Mouse (Mus musculus): ENCODE results near the gene Smim11. TPM values are rescaled to one million over a fixed set of nuclear protein-coding genes. Genes with fewer than 3 reads are reported as not detected.
A peak's percentile ranks its signal among the peaks of the same experiment; 100 is the strongest.

The Smim11 gene
- 32.6 and 45.5 TPM in 2 replicates for polyA plus RNA-seq (2012; rRNA removed)

GRCm38 (mm10) chr16:92300649-92301411 is at the start of gene Smim11:
Smim11 (plus strand) TSS chr16:92301286.
- peak; percentile 55; the same call in 1 of the 2 replicates for TF ChIP-seq POLR2A (IDR thresholded peaks at IDR 0.05; ENCODE audit: borderline replicate concordance, extremely low read depth, insufficient read depth, insufficient read length, poor library complexity, severe bottlenecking)
- TF ChIP-seq CTCF (IDR thresholded peaks at IDR 0.05; ENCODE audit: borderline replicate concordance, extremely low read depth, insufficient read depth, insufficient read length): no peak
- DNase-seq (ENCODE audit: low read depth): peak; percentile 100

DNA sequence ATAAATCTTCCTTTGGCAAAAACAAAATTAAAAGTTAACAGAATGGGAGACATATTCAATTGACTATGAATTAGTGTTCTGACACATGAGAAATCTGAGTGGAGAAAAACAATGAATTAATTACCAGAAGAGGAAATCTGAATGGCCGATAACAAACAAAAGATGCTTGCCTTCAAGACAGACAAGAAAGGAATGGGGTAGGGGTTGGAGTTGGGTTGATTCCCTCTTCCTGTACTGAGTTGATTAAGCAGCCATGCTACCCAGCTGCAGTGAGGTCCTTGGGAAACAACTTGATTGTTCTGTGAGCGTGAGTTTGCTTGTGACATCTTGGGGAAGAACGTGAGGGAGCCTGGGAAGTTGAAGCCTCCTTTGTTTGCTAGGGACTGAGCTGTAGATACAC is 46.8 kb upstream of the Smim11 start:
- no peak for DNase-seq (ENCODE audit: low read depth)
- TF ChIP-seq CTCF (IDR thresholded peaks at IDR 0.05; ENCODE audit: borderline replicate concordance, extremely low read depth, insufficient read depth, insufficient read length): no peak
- TF ChIP-seq POLR2A (IDR thresholded peaks at IDR 0.05; ENCODE audit: borderline replicate concordance, extremely low read depth, insufficient read depth, insufficient read length, poor library complexity, severe bottlenecking): no peak

DNA sequence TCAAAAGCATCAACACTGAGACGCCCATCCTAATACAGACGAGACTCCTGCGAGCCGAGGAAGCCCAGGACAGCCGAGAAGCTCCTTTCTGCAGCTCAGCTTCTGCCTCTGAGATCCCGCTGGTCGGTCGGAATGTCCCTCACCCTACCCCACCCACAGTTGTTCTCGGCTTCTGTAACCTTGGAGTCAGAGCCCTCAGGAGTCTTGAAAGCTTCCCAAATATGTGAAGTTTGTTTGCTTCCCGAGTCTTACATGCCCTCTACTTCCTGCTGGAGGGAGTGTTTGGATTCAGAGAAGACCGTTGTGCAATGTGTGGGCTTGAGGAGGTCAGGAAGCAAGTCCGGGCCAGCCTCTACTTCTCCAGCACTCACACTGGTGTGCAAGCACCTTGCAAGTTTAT is 33.2 kb upstream of the Smim11 start:
- TF ChIP-seq CTCF (IDR thresholded peaks at IDR 0.05; ENCODE audit: borderline replicate concordance, extremely low read depth, insufficient read depth, insufficient read length) (no peak), POLR2A (IDR thresholded peaks at IDR 0.05; ENCODE audit: borderline replicate concordance, extremely low read depth, insufficient read depth, insufficient read length, poor library complexity, severe bottlenecking) (no peak)
- no peak for DNase-seq (ENCODE audit: low read depth)

DNA sequence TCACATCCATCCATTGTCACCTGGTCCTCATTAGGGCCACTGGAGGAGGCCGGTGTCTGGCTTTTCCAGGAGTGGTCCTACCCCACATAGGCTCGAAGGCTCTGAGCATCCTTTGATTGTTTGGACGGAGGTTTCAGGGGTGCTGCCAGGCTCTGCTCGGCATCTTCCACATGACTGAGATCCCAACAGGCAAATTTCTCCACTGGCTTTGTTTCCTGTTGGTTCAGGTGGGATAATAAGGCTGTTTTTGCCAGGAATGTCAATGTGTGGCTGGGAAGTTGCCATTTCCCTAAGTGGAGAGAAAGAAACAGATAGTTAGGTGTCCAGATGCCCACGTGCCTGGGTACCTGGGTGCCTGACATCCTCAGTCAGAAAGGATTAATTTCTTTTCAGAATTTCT is 26.6 kb upstream of the Smim11 start:
- no peak for DNase-seq (ENCODE audit: low read depth)
- TF ChIP-seq CTCF (IDR thresholded peaks at IDR 0.05; ENCODE audit: borderline replicate concordance, extremely low read depth, insufficient read depth, insufficient read length) (no peak), POLR2A (IDR thresholded peaks at IDR 0.05; ENCODE audit: borderline replicate concordance, extremely low read depth, insufficient read depth, insufficient read length, poor library complexity, severe bottlenecking) (no peak)

DNA sequence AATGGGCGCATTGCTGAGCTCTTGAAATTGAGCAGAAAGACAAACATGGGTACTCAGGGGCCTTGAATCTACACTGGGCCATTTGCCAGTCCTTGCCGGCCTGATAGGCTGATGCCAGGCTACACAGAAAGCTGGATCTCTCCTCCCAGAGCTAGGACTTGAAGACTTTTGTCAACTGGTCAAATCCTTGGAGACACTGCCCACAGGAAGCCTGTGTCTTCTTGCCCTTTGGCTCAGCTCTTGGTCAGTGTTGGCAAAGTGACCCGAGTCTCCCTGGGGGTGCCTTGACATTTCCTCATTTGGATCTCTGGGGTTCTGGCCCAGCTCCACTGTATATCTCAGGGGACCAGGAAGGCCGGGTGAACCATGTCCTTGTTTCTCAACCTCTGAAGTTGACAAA is 25.6 kb upstream of the Smim11 start:
- TF ChIP-seq POLR2A (IDR thresholded peaks at IDR 0.05; ENCODE audit: borderline replicate concordance, extremely low read depth, insufficient read depth, insufficient read length, poor library complexity, severe bottlenecking) (no peak), CTCF (IDR thresholded peaks at IDR 0.05; ENCODE audit: borderline replicate concordance, extremely low read depth, insufficient read depth, insufficient read length) (no peak)
- DNase-seq (ENCODE audit: low read depth): no peak

DNA sequence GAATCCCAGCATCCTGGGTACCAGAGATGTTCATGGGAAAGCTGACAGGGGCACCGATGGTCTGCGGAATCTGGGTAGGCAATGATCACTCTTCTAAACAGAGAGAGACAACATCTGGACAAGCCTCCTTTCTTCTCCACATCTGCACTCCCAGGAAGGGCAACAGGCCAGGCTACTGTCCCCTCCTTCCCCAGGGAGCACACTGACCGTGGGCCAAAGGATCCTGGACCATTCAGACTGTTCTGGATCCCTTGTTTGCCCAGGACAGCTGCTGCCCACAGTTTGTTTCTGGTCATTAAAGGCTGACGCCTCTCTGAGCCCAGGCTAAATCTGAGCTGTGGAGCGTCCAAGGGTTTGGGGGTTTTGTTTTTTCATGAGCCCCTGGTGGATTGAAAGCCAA is 18.4 kb upstream of the Smim11 start:
- no peak for DNase-seq (ENCODE audit: low read depth)
- TF ChIP-seq CTCF (IDR thresholded peaks at IDR 0.05; ENCODE audit: borderline replicate concordance, extremely low read depth, insufficient read depth, insufficient read length) (no peak), POLR2A (IDR thresholded peaks at IDR 0.05; ENCODE audit: borderline replicate concordance, extremely low read depth, insufficient read depth, insufficient read length, poor library complexity, severe bottlenecking) (no peak)

- TF ChIP-seq CTCF (IDR thresholded peaks at IDR 0.05; ENCODE audit: borderline replicate concordance, extremely low read depth, insufficient read depth, insufficient read length): no peak
- TF ChIP-seq POLR2A (IDR thresholded peaks at IDR 0.05; ENCODE audit: borderline replicate concordance, extremely low read depth, insufficient read depth, insufficient read length, poor library complexity, severe bottlenecking): no peak
These were observed 16.0 kb upstream of the Smim11 start for GRCm38 (mm10) chr16:92285068-92285467.

DNA sequence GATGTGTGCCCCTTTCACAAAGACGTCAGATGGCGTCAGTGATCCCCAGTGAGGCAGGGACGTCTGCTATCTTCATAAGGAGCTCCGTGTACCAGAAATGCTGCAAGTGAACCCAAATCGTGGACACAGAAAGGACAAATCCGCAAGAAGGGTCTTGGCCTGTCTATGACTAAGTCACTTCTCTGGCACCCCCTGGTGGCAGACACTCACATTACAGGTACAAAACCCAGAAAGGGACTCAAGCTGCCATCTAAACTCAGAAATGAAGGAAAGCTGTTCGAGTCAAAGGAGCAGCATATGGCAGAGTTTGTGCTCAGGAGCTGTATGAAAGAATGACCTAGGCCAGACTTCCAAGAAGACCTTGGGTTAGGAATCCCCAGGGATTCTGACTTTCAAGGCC is 14.5 kb upstream of the Smim11 start:
- peak; percentile 87 for TF ChIP-seq CTCF (IDR thresholded peaks at IDR 0.05; ENCODE audit: borderline replicate concordance, extremely low read depth, insufficient read depth, insufficient read length)
- TF ChIP-seq POLR2A (IDR thresholded peaks at IDR 0.05; ENCODE audit: borderline replicate concordance, extremely low read depth, insufficient read depth, insufficient read length, poor library complexity, severe bottlenecking): no peak
- DNase-seq (ENCODE audit: low read depth): peak; percentile 91

More at GRCm38 (mm10) chr16:92285068-92285467, 16.0 kb upstream of the Smim11 start:
- DNase-seq (ENCODE audit: low read depth): no peak

GRCm38 (mm10) chr16:92288778-92289177 is 12.3 kb upstream of the Smim11 start:
- DNase-seq (ENCODE audit: low read depth): peak; percentile 57
- no peak for TF ChIP-seq POLR2A (IDR thresholded peaks at IDR 0.05; ENCODE audit: borderline replicate concordance, extremely low read depth, insufficient read depth, insufficient read length, poor library complexity, severe bottlenecking)
- peak; percentile 57; the same call in 1 of the 2 replicates for TF ChIP-seq CTCF (IDR thresholded peaks at IDR 0.05; ENCODE audit: borderline replicate concordance, extremely low read depth, insufficient read depth, insufficient read length)

- TF ChIP-seq POLR2A (IDR thresholded peaks at IDR 0.05; ENCODE audit: borderline replicate concordance, extremely low read depth, insufficient read depth, insufficient read length, poor library complexity, severe bottlenecking) (no peak), CTCF (IDR thresholded peaks at IDR 0.05; ENCODE audit: borderline replicate concordance, extremely low read depth, insufficient read depth, insufficient read length) (no peak)
- DNase-seq (ENCODE audit: low read depth): no peak
These were observed 11.0 kb upstream of the Smim11 start for GRCm38 (mm10) chr16:92290045-92290444.

DNA sequence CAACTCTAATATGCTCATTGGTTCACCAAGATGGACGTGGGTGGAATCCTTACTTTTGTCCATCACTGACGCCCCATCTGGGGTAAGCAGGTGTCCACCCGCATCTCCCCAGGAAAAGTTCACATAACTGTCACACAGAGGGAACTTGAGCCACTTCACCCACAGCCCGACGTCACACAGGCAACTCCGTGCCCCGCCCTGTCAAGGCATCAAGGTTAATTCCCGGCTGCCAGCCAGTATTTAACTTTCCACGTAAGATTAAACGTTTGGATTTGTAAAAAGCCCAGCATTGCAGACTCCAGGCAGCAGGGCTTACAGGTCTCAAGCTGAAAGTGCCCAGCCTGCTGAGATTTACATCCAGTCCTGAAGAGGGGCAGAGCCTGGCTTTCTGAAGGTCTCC is 9.0 kb upstream of the Smim11 start, which contains the start of gene Kcne2:
Gene Kcne2, plus strand, starts transcription at position 289 of the 400 bp plus-strand sequence.
- TF ChIP-seq CTCF (IDR thresholded peaks at IDR 0.05; ENCODE audit: borderline replicate concordance, extremely low read depth, insufficient read depth, insufficient read length): no peak
- TF ChIP-seq POLR2A (IDR thresholded peaks at IDR 0.05; ENCODE audit: borderline replicate concordance, extremely low read depth, insufficient read depth, insufficient read length, poor library complexity, severe bottlenecking): no peak
- no peak for DNase-seq (ENCODE audit: low read depth)
